ENCODE assay signal across 18 mouse cellular contexts in genomic region chr2:163444017-163444416, GRCm38 (mm10). TPM values are rescaled to one million over a fixed set of nuclear protein-coding genes. Genes with fewer than 3 reads are reported as not detected.
DNase-seq lines count a peak whose midpoint lies in the region; ATAC-seq lines count a peak whose summit lies in the region.
"Had no signal": no experiment of that assay in that cellular context is flagged by ENCODE, and none has a peak within 500 bp of the region (broad histone marks: within the 10 kb centered on the region; RNA-seq: fewer than 3 reads in every experiment).

No protein-coding gene starts in this region.

- no peak overlapping the region for H3K4me3 ChIP-seq in neural tube, embryonic 11.5 days (ENCODE audit: low read depth, low read length)
- H3K4me3 ChIP-seq in neural tube, embryonic 15.5 days (replicated peaks), result no peak overlapping the region
- no peak overlapping the region for H3K4me3 ChIP-seq in stomach, embryonic 15.5 days (replicated peaks)
- H3K4me3 ChIP-seq: embryonic facial prominence, embryonic 12.5 days; forebrain, embryonic 15.5 days; heart, embryonic 10.5 days; hindbrain, embryonic 12.5 days had no signal

- peak; percentile 35 for ATAC-seq in frontal cortex, adult (ENCODE audit: low TSS enrichment)
- ATAC-seq in neural tube, embryonic 11.5 days (ENCODE audit: insufficient read depth, low FRiP score, low TSS enrichment), result no peak
- no peak for ATAC-seq in neural tube, embryonic 15.5 days (ENCODE audit: low FRiP score)
- ATAC-seq in stomach, embryonic 15.5 days (ENCODE audit: insufficient read depth, low FRiP score, low read depth), result peak; percentile 47; the same call in 1 of the 2 replicates
- ATAC-seq: activated CD4-positive, CD25-positive, alpha-beta regulatory T cell, adult 4 months; forebrain, embryonic 15.5 days; hindbrain, embryonic 16.5 days; Patski had no signal

- WGBS in neural tube, embryonic 11.5 days, result 71% methylated on average over 7 of the region's 7 CpGs
- 73% methylated on average over 7 of the region's 7 CpGs for WGBS in neural tube, embryonic 15.5 days
- WGBS in stomach, embryonic 15.5 days, result 58% methylated on average over 7 of the region's 7 CpGs

- no peak overlapping the region for H3K4me2 ChIP-seq in neural tube, embryonic 11.5 days (ENCODE audit: low read depth)
- no peak overlapping the region for H3K4me2 ChIP-seq in neural tube, embryonic 15.5 days
- H3K4me2 ChIP-seq in stomach, embryonic 15.5 days, result no peak overlapping the region
- H3K4me2 ChIP-seq: embryonic facial prominence, embryonic 12.5 days; forebrain, embryonic 15.5 days; hindbrain, embryonic 12.5 days had no signal

- 0 out of 2 replicates have a peak overlapping the region, but pooled peaks have one; percentile 6 for H3K9ac ChIP-seq in neural tube, embryonic 11.5 days (ENCODE audit: low read length)
- H3K9ac ChIP-seq in neural tube, embryonic 15.5 days (replicated peaks), result no peak overlapping the region
- no peak overlapping the region for H3K9ac ChIP-seq in stomach, embryonic 15.5 days
- H3K9ac ChIP-seq: embryonic facial prominence, embryonic 12.5 days; forebrain, embryonic 15.5 days; hindbrain, embryonic 12.5 days had no signal

- no peaks in the 10 kb centered on the region for H3K4me1 ChIP-seq in neural tube, embryonic 11.5 days (ENCODE audit: control insufficient read depth, insufficient read depth, low read length)
- H3K4me1 ChIP-seq in neural tube, embryonic 15.5 days, result peaks cover 38% of the 10 kb centered on the region
- no peaks in the 10 kb centered on the region for H3K4me1 ChIP-seq in stomach, embryonic 15.5 days
- H3K4me1 ChIP-seq: embryonic facial prominence, embryonic 12.5 days had no signal

- H3K9me3 ChIP-seq in neural tube, embryonic 11.5 days (ENCODE audit: control insufficient read depth, low read length), result no peaks in the 10 kb centered on the region
- no peaks in the 10 kb centered on the region for H3K9me3 ChIP-seq in neural tube, embryonic 15.5 days (replicated peaks)
- no peaks in the 10 kb centered on the region for H3K9me3 ChIP-seq in stomach, embryonic 15.5 days
- H3K9me3 ChIP-seq: embryonic facial prominence, embryonic 12.5 days; forebrain, embryonic 15.5 days; heart, embryonic 10.5 days; hindbrain, embryonic 12.5 days had no signal

- no peak for DNase-seq in frontal cortex, postnatal 25 days (ENCODE audit: low spot score in 2 of 2)
- no peak for DNase-seq in neural tube, embryonic 11.5 days (ENCODE audit: low spot score)
- DNase-seq in kidney, adult 9 months, result no peak
- no peak for DNase-seq in c-Kit-positive CD71-positive TER-119-positive erythroid progenitor cells, embryonic 14.5 days (ENCODE audit: low spot score)
- DNase-seq: heart, postnatal 4 days had no signal

- no peak overlapping the region for H3K27ac ChIP-seq in neural tube, embryonic 11.5 days (ENCODE audit: low read depth, low read length)
- no peak overlapping the region for H3K27ac ChIP-seq in neural tube, embryonic 15.5 days (replicated peaks)
- no peak overlapping the region for H3K27ac ChIP-seq in stomach, embryonic 15.5 days
- H3K27ac ChIP-seq: embryonic facial prominence, embryonic 12.5 days; forebrain, embryonic 15.5 days; heart, embryonic 10.5 days; hindbrain, embryonic 12.5 days had no signal

- H3K36me3 ChIP-seq in neural tube, embryonic 11.5 days (ENCODE audit: control insufficient read depth, insufficient read depth, low read length), result no peaks in the 10 kb centered on the region
- H3K36me3 ChIP-seq in neural tube, embryonic 15.5 days, result peaks cover 36% of the 10 kb centered on the region
- no peaks in the 10 kb centered on the region for H3K36me3 ChIP-seq in stomach, embryonic 15.5 days
- H3K36me3 ChIP-seq: embryonic facial prominence, embryonic 12.5 days; heart, embryonic 10.5 days had no signal

- no peaks in the 10 kb centered on the region for H3K27me3 ChIP-seq in neural tube, embryonic 11.5 days (ENCODE audit: control insufficient read depth, insufficient read depth, low read length)
- no peaks in the 10 kb centered on the region for H3K27me3 ChIP-seq in neural tube, embryonic 15.5 days (replicated peaks)
- peaks cover 6% of the 10 kb centered on the region for H3K27me3 ChIP-seq in stomach, embryonic 15.5 days (replicated peaks)
- H3K27me3 ChIP-seq: forebrain, embryonic 15.5 days; hindbrain, embryonic 12.5 days had no signal

RNA-seq across cellular contexts. Expression of gene Gdap1l1, which starts 5.7 kb away (rescaled TPM):
- 50.4 and 53.8 TPM in 2 replicates for polyA plus RNA-seq in neural tube, embryonic 11.5 days (2014; fragmentation: Nextera tagmentation; extraction: Ambion mirVana)
- 108 and 129 TPM in 2 replicates for polyA plus RNA-seq in neural tube, embryonic 15.5 days (2015; fragmentation: Nextera tagmentation; extraction: Ambion mirVana)
- polyA plus RNA-seq in stomach, embryonic 15.5 days (2015; fragmentation: Nextera tagmentation; extraction: Ambion mirVana), result 5.8 and 6.3 TPM in 2 replicates
- polyA plus RNA-seq: activated CD4-positive, CD25-positive, alpha-beta regulatory T cell, adult 4 months had no signal

RNA-seq across cellular contexts. Expression of gene Oser1, which starts 19.5 kb away (rescaled TPM):
- polyA plus RNA-seq in neural tube, embryonic 11.5 days (2014; fragmentation: Nextera tagmentation; extraction: Ambion mirVana), result 85.4 and 86.7 TPM in 2 replicates
- polyA plus RNA-seq in neural tube, embryonic 15.5 days (2015; fragmentation: Nextera tagmentation; extraction: Ambion mirVana), result 72.6 and 82.1 TPM in 2 replicates
- polyA plus RNA-seq in stomach, embryonic 15.5 days (2015; fragmentation: Nextera tagmentation; extraction: Ambion mirVana), result 79.1 and 84.6 TPM in 2 replicates

RNA-seq across cellular contexts. Expression of gene Fitm2, which starts 28.4 kb away (rescaled TPM):
- polyA plus RNA-seq in neural tube, embryonic 11.5 days (2014; fragmentation: Nextera tagmentation; extraction: Ambion mirVana), result 12.7 and 13.9 TPM in 2 replicates
- polyA plus RNA-seq in neural tube, embryonic 15.5 days (2015; fragmentation: Nextera tagmentation; extraction: Ambion mirVana), result 17.1 and 18.3 TPM in 2 replicates
- polyA plus RNA-seq in stomach, embryonic 15.5 days (2015; fragmentation: Nextera tagmentation; extraction: Ambion mirVana), result 10.8 TPM in 2 replicates

RNA-seq across cellular contexts. Expression of gene Jph2, which starts 46.2 kb away (rescaled TPM):
- polyA plus RNA-seq in neural tube, embryonic 11.5 days (2014; fragmentation: Nextera tagmentation; extraction: Ambion mirVana), result 0.50 and 0.52 TPM in 2 replicates
- 0.96 and 2.0 TPM in 2 replicates for polyA plus RNA-seq in neural tube, embryonic 15.5 days (2015; fragmentation: Nextera tagmentation; extraction: Ambion mirVana)
- polyA plus RNA-seq in stomach, embryonic 15.5 days (2015; fragmentation: Nextera tagmentation; extraction: Ambion mirVana), result 12.7 and 13.1 TPM in 2 replicates
- polyA plus RNA-seq: activated CD4-positive, CD25-positive, alpha-beta regulatory T cell, adult 4 months had no signal

RNA-seq across cellular contexts. Expression of gene R3hdml, which starts 48.1 kb away (rescaled TPM):
- 0.28 and 0.37 TPM in 2 replicates for polyA plus RNA-seq in neural tube, embryonic 11.5 days (2014; fragmentation: Nextera tagmentation; extraction: Ambion mirVana)
- polyA plus RNA-seq in neural tube, embryonic 15.5 days (2015; fragmentation: Nextera tagmentation; extraction: Ambion mirVana), result 0.18 TPM in 1 of 2 replicates, not detected in the other
- 0.19 TPM in 1 of 2 replicates, not detected in the other for polyA plus RNA-seq in stomach, embryonic 15.5 days (2015; fragmentation: Nextera tagmentation; extraction: Ambion mirVana)
- polyA plus RNA-seq: activated CD4-positive, CD25-positive, alpha-beta regulatory T cell, adult 4 months; cortical plate, adult 2 months; embryonic facial prominence, embryonic 12.5 days; forebrain, embryonic 11.5 days; forebrain, embryonic 15.5 days; heart, embryonic 14.5 days; hindbrain, embryonic 12.5 days; Patski had no signal

Comparison
In these comparisons a context has a peak if more than half of its experiments do, and no peak if none do; other contexts are left out.
1. ATAC-seq: peak in frontal cortex, adult (single experiment) and stomach, embryonic 15.5 days (single experiment); none in neural tube, embryonic 11.5 days (single experiment) and neural tube, embryonic 15.5 days (single experiment).